Mouse (Mus musculus): ENCODE data around the gene Disp2.

Disp2 gene

DNA sequence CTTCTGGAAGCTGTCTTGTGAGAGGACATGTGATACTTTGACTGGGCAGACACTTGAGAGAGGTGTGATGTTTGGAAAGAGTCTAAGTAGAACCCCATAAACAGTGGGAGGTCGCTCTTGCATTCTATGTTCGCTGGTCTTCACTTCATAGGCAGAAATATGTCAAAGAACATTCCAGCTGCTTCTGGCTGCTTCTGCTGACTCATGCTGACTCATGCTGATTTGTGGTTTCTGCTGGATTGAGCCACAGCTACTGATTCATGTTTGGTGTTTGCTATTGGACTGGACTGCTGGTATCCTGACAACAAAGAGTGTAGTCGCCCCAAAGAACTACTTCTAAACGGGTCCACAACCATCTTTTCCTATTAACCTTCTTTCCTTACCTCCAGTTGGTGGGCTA, 62.3 kb downstream of the Disp2 start:
- DNase-seq (ENCODE audit: low spot score): no peak

DNA sequence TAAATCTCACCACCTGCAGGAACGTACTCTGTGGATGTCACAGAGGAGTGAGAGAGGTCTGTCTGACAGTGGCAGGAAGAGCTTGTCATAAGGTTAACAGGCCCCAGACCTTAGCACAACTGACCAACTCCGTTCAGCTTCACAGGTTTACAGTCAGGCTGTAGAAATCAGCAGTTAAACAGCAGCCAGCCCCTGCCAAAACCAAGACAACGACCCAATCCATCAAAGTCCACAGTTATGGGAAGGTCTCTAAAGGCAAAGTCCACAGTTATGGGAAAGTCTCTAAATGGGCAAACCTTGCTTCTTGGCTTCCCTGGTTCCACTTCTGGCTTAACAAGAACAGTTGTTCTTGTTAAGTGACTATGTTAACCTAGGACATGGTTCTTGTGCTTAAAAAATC, 64.9 kb downstream of the Disp2 start:
- no peak for DNase-seq (ENCODE audit: low spot score)

- DNase-seq (ENCODE audit: low spot score): no peak
Observed at GRCm38 (mm10) chr2:118846246-118846645, 66.7 kb downstream of the Disp2 start.

- DNase-seq (ENCODE audit: low spot score): no peak
Observed at GRCm38 (mm10) chr2:118851756-118852155, 72.2 kb downstream of the Disp2 start.

Data from ovary, adult 18-20 months (tissue).